Comparison of ENCODE assay signal across 25 mouse cellular contexts in the genomic region with DNA sequence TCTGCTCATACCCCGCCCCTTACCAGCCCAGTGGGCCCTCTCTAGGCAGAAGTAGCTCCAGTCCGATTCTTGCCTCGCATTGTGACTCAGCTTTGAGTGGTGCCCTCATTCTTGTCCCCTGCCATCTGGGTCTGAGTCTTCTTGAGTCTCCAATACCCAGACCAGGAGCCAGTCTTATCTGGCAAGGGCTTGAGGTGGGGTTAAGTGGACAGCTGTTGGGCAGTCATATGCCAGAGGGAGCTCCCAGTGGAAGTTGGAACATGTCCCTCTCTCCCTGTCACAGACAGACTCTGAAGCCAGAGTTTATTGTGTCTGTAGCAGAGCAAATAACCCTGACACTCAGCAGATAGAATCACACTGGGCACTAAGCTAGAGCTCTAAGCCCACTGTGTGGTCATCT. TPM values are rescaled to one million over a fixed set of nuclear protein-coding genes. Genes with fewer than 3 reads are reported as not detected.
A peak's percentile ranks its signal among the peaks of the same experiment; 100 is the strongest.
DNase-seq lines count a peak whose midpoint lies in the region; ATAC-seq and TF ChIP-seq lines count a peak whose summit lies in the region.
"Had no signal": no experiment of that assay in that cellular context is flagged by ENCODE, and none has a peak within 500 bp of the region (broad histone marks: within the 10 kb centered on the region; RNA-seq: fewer than 3 reads in every experiment).

No protein-coding gene starts in this region.

- intact Hi-C loops in left cerebral cortex, postnatal 25 days (cut with DNase I): no loop called here

- no peak for TF ChIP-seq POLR2A in spleen, adult 2 months (IDR thresholded peaks at IDR 0.05; ENCODE audit: low read depth, low read length)

- H3K9me3 ChIP-seq in intestine, postnatal 0 days (ENCODE audit: control insufficient read depth): no peaks in the 10 kb centered on the region
- no peaks in the 10 kb centered on the region for H3K9me3 ChIP-seq in intestine, embryonic 16.5 days (ENCODE audit: control insufficient read depth, low read length)
- H3K9me3 ChIP-seq in forebrain, embryonic 12.5 days: no peaks in the 10 kb centered on the region
- H3K9me3 ChIP-seq: embryonic facial prominence, embryonic 13.5 days; forebrain, embryonic 13.5 days; heart, embryonic 10.5 days; hindbrain, embryonic 12.5 days had no signal

- H3K9ac ChIP-seq in intestine, postnatal 0 days (ENCODE audit: low read depth, low read length): no peak overlapping the region
- H3K9ac ChIP-seq in intestine, embryonic 16.5 days (ENCODE audit: low read depth, low read length): no peak overlapping the region
- H3K9ac ChIP-seq in forebrain, embryonic 12.5 days: no peak overlapping the region
- H3K9ac ChIP-seq: embryonic facial prominence, embryonic 13.5 days; forebrain, embryonic 13.5 days; hindbrain, embryonic 12.5 days had no signal

- H3K27ac ChIP-seq in intestine, postnatal 0 days (ENCODE audit: low read depth, low read length): 0 out of 2 replicates have a peak overlapping the region, but pooled peaks have one; percentile 5
- H3K27ac ChIP-seq in intestine, embryonic 16.5 days (ENCODE audit: low read length): no peak overlapping the region
- H3K27ac ChIP-seq in spleen, adult 2 months (ENCODE audit: insufficient read depth, low read length): peak overlapping the region; percentile 99
- no peak overlapping the region for H3K27ac ChIP-seq in forebrain, embryonic 12.5 days
- H3K27ac ChIP-seq: embryonic facial prominence, embryonic 13.5 days; forebrain, embryonic 13.5 days; heart, embryonic 10.5 days; hindbrain, embryonic 12.5 days had no signal

- H3K36me3 ChIP-seq in intestine, postnatal 0 days (ENCODE audit: control insufficient read depth, insufficient read depth): peaks cover 8% of the 10 kb centered on the region; the same call in 1 of the 2 replicates
- 0 out of 2 replicates have a peak, but pooled peaks cover 3% of the 10 kb centered on the region for H3K36me3 ChIP-seq in intestine, embryonic 16.5 days (ENCODE audit: control insufficient read depth, insufficient read depth, low read length)
- no peaks in the 10 kb centered on the region for H3K36me3 ChIP-seq in spleen, adult 2 months (ENCODE audit: control insufficient read depth, insufficient read depth, low read length)
- H3K36me3 ChIP-seq in splenic B cell, adult 2 months (ENCODE audit: control insufficient read depth, insufficient read depth, low read length, poor library complexity, severe bottlenecking): peaks cover 3% of the 10 kb centered on the region; the same call in 1 of the 2 replicates
- H3K36me3 ChIP-seq in forebrain, embryonic 12.5 days (replicated peaks): peaks cover 43% of the 10 kb centered on the region

- no peak for DNase-seq in spleen, adult 2 months (ENCODE audit: low read depth in 1 of 2, low spot score in 2 of 2)
- DNase-seq in spleen, postnatal 36 days (ENCODE audit: low spot score in 2 of 2): no peak
- peak; percentile 23 for DNase-seq in MN1 (ENCODE audit: low spot score)
- peak; percentile 32 for DNase-seq in splenic B cell, adult 2 months (ENCODE audit: low read depth, low spot score)
- no peak for DNase-seq in left cerebral cortex, postnatal 25 days (ENCODE audit: low spot score in 2 of 2)
- DNase-seq: adrenal gland, adult 2 months; adrenal gland, postnatal 25 days; cerebellum, adult 11 months; cerebellum, adult 8-10 months; cerebellum, postnatal 36 days; gastrocnemius, postnatal 25 days; heart, adult 11 months; heart, postnatal 10 days; heart, postnatal 4 days had no signal

- no peaks in the 10 kb centered on the region for H3K27me3 ChIP-seq in intestine, postnatal 0 days (replicated peaks; ENCODE audit: control insufficient read depth, insufficient read depth, low read length)
- no peaks in the 10 kb centered on the region for H3K27me3 ChIP-seq in intestine, embryonic 16.5 days (replicated peaks; ENCODE audit: control insufficient read depth, insufficient read depth, low read length)
- no peaks in the 10 kb centered on the region for H3K27me3 ChIP-seq in spleen, adult 2 months (ENCODE audit: control insufficient read depth, insufficient read depth, low read length)
- no peaks in the 10 kb centered on the region for H3K27me3 ChIP-seq in splenic B cell, adult 2 months (ENCODE audit: control insufficient read depth, insufficient read depth, low read length, poor library complexity, severe bottlenecking)
- H3K27me3 ChIP-seq in forebrain, embryonic 12.5 days: no peaks in the 10 kb centered on the region
- H3K27me3 ChIP-seq: embryonic facial prominence, embryonic 13.5 days; forebrain, embryonic 13.5 days; hindbrain, embryonic 12.5 days had no signal

- ATAC-seq in intestine, postnatal 0 days: no peak
- ATAC-seq in intestine, embryonic 16.5 days: no peak
- no peak for ATAC-seq in forebrain, embryonic 12.5 days (ENCODE audit: low FRiP score)
- ATAC-seq: forebrain, embryonic 13.5 days; hindbrain, embryonic 16.5 days had no signal

- no peak overlapping the region for H3K4me2 ChIP-seq in intestine, postnatal 0 days (replicated peaks; ENCODE audit: low read depth)
- no peak overlapping the region for H3K4me2 ChIP-seq in intestine, embryonic 16.5 days (ENCODE audit: low read depth, low read length)
- H3K4me2 ChIP-seq in forebrain, embryonic 12.5 days: no peak overlapping the region
- H3K4me2 ChIP-seq: embryonic facial prominence, embryonic 13.5 days; forebrain, embryonic 13.5 days; hindbrain, embryonic 12.5 days had no signal

- H3K4me1 ChIP-seq in intestine, postnatal 0 days (replicated peaks; ENCODE audit: control insufficient read depth, insufficient read depth, low read length): peaks cover 10% of the 10 kb centered on the region
- H3K4me1 ChIP-seq in intestine, embryonic 16.5 days (ENCODE audit: control insufficient read depth, insufficient read depth, low read length): peaks cover 16% of the 10 kb centered on the region; the same call in 1 of the 2 replicates
- H3K4me1 ChIP-seq in spleen, adult 2 months (ENCODE audit: control insufficient read depth, insufficient read depth, insufficient read length): peaks cover 27% of the 10 kb centered on the region
- no peaks in the 10 kb centered on the region for H3K4me1 ChIP-seq in forebrain, embryonic 12.5 days
- H3K4me1 ChIP-seq: embryonic facial prominence, embryonic 13.5 days; forebrain, embryonic 13.5 days; hindbrain, embryonic 12.5 days had no signal

- WGBS in intestine, postnatal 0 days: 85% methylated on average over 3 of the region's 3 CpGs
- 87% methylated on average over 3 of the region's 3 CpGs for WGBS in intestine, embryonic 16.5 days
- 50% methylated on average over 3 of the region's 3 CpGs for WGBS in spleen, adult 2 months
- 92% methylated on average over 3 of the region's 3 CpGs for WGBS in forebrain, embryonic 12.5 days

- no peak for TF ChIP-seq CTCF in intestine, postnatal 0 days (IDR thresholded peaks at IDR 0.05; ENCODE audit: low read depth)
- TF ChIP-seq CTCF in spleen, adult 2 months (IDR thresholded peaks at IDR 0.05; ENCODE audit: extremely low read depth, insufficient read depth, insufficient read length, insufficient replicate concordance): no peak

- no peak overlapping the region for H3K4me3 ChIP-seq in intestine, postnatal 0 days (ENCODE audit: low read depth, low read length)
- no peak overlapping the region for H3K4me3 ChIP-seq in intestine, embryonic 16.5 days (ENCODE audit: low read length)
- H3K4me3 ChIP-seq in spleen, adult 2 months (ENCODE audit: extremely low read depth, insufficient read depth, insufficient read length): peak overlapping the region; percentile 55; the same call in 1 of the 2 replicates
- no peak overlapping the region for H3K4me3 ChIP-seq in forebrain, embryonic 12.5 days (replicated peaks)
- H3K4me3 ChIP-seq: embryonic facial prominence, embryonic 13.5 days; forebrain, embryonic 13.5 days; heart, embryonic 10.5 days; hindbrain, embryonic 12.5 days had no signal

RNA-seq across cellular contexts. Expression of a gene that starts 7.6 kb away (rescaled TPM):
- polyA plus RNA-seq in intestine, postnatal 0 days (2015; fragmentation: Nextera tagmentation; extraction: Ambion mirVana): 3.1 and 4.1 TPM in 2 replicates
- 4.0 and 4.5 TPM in 2 replicates for polyA plus RNA-seq in intestine, embryonic 16.5 days (2015; fragmentation: Nextera tagmentation; extraction: Ambion mirVana)
- polyA plus RNA-seq in spleen, adult 2 months (2012; rRNA removed): 29.5 and 35.7 TPM in 2 replicates
- total RNA-seq in left cerebral cortex, postnatal 25 days (2021): 10 to 100 TPM in 1 of 2 experiments, 1 to 10 TPM in 1; 9.3 to 12.2 TPM
- 4.9 and 6.6 TPM in 2 replicates for polyA plus RNA-seq in forebrain, embryonic 12.5 days (2016; fragmentation: Nextera tagmentation; extraction: Ambion mirVana)

RNA-seq across cellular contexts. Expression of a gene that starts 39.4 kb away (rescaled TPM):
- polyA plus RNA-seq in intestine, postnatal 0 days (2015; fragmentation: Nextera tagmentation; extraction: Ambion mirVana): 7.5 and 8.5 TPM in 2 replicates
- polyA plus RNA-seq in intestine, embryonic 16.5 days (2015; fragmentation: Nextera tagmentation; extraction: Ambion mirVana): 13.7 and 15.1 TPM in 2 replicates
- 6.6 and 9.5 TPM in 2 replicates for polyA plus RNA-seq in spleen, adult 2 months (2012; rRNA removed)
- total RNA-seq in left cerebral cortex, postnatal 25 days (2021): 10 to 100 TPM; 12.8 to 13.8 TPM
- polyA plus RNA-seq in forebrain, embryonic 12.5 days (2016; fragmentation: Nextera tagmentation; extraction: Ambion mirVana): 19.5 and 20.1 TPM in 2 replicates

RNA-seq across cellular contexts. Expression of a gene that starts 45.3 kb away (rescaled TPM):
- polyA plus RNA-seq in intestine, postnatal 0 days (2015; fragmentation: Nextera tagmentation; extraction: Ambion mirVana): not detected in 2 replicates
- 0.12 TPM in 1 of 2 replicates, not detected in the other for polyA plus RNA-seq in intestine, embryonic 16.5 days (2015; fragmentation: Nextera tagmentation; extraction: Ambion mirVana)
- not detected in 2 replicates for polyA plus RNA-seq in spleen, adult 2 months (2012; rRNA removed)
- not detected for total RNA-seq in left cerebral cortex, postnatal 25 days (2021)
- not detected in 2 replicates for polyA plus RNA-seq in forebrain, embryonic 12.5 days (2016; fragmentation: Nextera tagmentation; extraction: Ambion mirVana)
- total RNA-seq: adrenal gland, adult 2 months; adrenal gland, postnatal 25 days; gastrocnemius, postnatal 25 days; heart, postnatal 10 days; heart, postnatal 4 days had no signal
- polyA plus RNA-seq: adrenal gland, adult 2 months; brain, embryonic 14.5 days; embryonic facial prominence, embryonic 13.5 days; forebrain, embryonic 13.5 days; heart, embryonic 10.5 days; heart, embryonic 14.5 days; hindbrain, embryonic 12.5 days; hindbrain, embryonic 16.5 days; intestine, embryonic 14.5 days had no signal

RNA-seq across cellular contexts. Expression of a gene that starts 59.9 kb away (rescaled TPM):
- 7.6 and 8.3 TPM in 2 replicates for polyA plus RNA-seq in intestine, postnatal 0 days (2015; fragmentation: Nextera tagmentation; extraction: Ambion mirVana)
- polyA plus RNA-seq in intestine, embryonic 16.5 days (2015; fragmentation: Nextera tagmentation; extraction: Ambion mirVana): 17.2 and 17.6 TPM in 2 replicates
- 5.1 and 7.1 TPM in 2 replicates for polyA plus RNA-seq in spleen, adult 2 months (2012; rRNA removed)
- 10 to 100 TPM; 16.7 to 18.9 TPM for total RNA-seq in left cerebral cortex, postnatal 25 days (2021)
- 15.4 and 18.4 TPM in 2 replicates for polyA plus RNA-seq in forebrain, embryonic 12.5 days (2016; fragmentation: Nextera tagmentation; extraction: Ambion mirVana)

Comparison
In these comparisons a context has a peak if more than half of its experiments do, and no peak if none do; other contexts are left out.
1. H3K27ac ChIP-seq: peak in intestine, postnatal 0 days (single experiment) and spleen, adult 2 months (single experiment); none in intestine, embryonic 16.5 days (single experiment) and forebrain, embryonic 12.5 days (single experiment).
2. DNase-seq: peak in MN1 (single experiment) and splenic B cell, adult 2 months (single experiment); none in spleen, adult 2 months (0 of 2), spleen, postnatal 36 days (0 of 2) and left cerebral cortex, postnatal 25 days (0 of 2).